Mouse (Mus musculus): ENCODE data around the gene Zkscan2.
A peak's percentile ranks its signal among the peaks of the same experiment; 100 is the strongest.

Gene Zkscan2

GRCm38 (mm10) chr7:123500239-123501219 lies at the start of gene Zkscan2:
Zkscan2 (minus strand) TSS chr7:123500449.
- peak; percentile 5 for DNase-seq (ENCODE audit: low spot score)

- DNase-seq (ENCODE audit: low spot score): no peak
These were observed 28.9 kb upstream of the Zkscan2 start for GRCm38 (mm10) chr7:123529190-123529589.

GRCm38 (mm10) chr7:123525761-123526160 lies 25.5 kb upstream of the Zkscan2 start:
- DNase-seq (ENCODE audit: low spot score): no peak

GRCm38 (mm10) chr7:123524218-123524861 lies 24.1 kb upstream of the Zkscan2 start:
- DNase-seq (ENCODE audit: low spot score): no peak

- no peak for DNase-seq (ENCODE audit: low spot score)
These were observed 7.7 kb upstream of the Zkscan2 start for GRCm38 (mm10) chr7:123507946-123508345.

DNA sequence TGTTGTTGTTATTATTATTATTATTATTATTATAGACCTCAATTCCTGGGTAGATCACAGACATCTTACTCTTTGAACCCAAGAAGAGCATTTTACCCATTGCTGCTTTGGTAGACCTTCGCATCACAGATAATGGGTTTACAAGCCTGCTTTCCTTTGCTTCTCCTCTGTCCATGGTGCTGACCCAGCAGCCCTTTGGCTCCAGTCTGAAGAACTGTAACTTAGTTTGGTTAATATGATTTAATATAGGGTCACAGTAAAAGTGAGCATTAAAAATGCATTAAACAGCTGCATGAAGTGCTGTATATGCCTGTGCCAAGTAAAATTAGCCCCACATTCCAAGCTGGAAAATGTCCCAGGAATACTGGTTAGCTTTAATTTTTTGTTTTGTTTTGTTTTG lies 3.1 kb upstream of the Zkscan2 start:
- no peak for DNase-seq (ENCODE audit: low spot score)

DNA sequence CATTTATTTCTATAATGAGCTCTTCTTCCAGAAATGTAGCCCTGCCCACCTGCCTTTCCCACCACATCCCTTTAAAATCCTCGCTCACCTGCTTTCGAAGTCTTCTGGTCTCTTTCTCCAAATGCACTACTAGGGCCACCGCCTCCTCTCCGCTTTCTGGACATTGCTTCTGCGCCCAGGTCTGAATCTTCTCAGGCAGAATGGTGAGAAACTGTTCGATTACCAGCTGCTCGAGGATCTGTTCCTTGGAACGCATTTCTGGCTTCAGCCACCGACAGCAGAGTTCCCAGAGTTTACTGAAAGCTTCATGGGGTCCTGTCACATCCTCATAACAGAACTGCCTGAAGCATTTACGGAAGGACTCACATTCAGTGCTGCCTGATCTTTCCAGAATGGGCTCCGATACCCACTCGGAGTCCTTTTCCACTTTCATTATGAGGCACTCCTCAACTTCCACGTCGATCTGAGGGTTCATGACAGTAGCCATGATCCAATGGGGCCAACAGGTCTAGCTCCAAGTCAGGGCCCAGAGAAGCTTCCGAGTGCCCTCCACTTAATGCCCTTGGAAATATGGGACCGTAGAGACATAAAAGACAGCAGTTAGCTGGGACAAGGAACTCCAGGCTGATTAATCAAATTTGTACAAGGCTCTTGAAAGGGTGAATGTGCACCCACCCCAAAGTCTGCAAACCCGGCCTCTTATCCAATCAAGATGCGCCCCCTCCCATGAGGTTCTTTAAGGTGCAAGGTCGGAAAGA lies 589 bp downstream of the Zkscan2 start:
- DNase-seq (ENCODE audit: low spot score): no peak

GRCm38 (mm10) chr7:123487703-123488102 lies 12.5 kb downstream of the Zkscan2 start:
- no peak for DNase-seq (ENCODE audit: low spot score)

- DNase-seq (ENCODE audit: low spot score): no peak
These were observed 32.3 kb downstream of the Zkscan2 start for GRCm38 (mm10) chr7:123467961-123468360.

DNA sequence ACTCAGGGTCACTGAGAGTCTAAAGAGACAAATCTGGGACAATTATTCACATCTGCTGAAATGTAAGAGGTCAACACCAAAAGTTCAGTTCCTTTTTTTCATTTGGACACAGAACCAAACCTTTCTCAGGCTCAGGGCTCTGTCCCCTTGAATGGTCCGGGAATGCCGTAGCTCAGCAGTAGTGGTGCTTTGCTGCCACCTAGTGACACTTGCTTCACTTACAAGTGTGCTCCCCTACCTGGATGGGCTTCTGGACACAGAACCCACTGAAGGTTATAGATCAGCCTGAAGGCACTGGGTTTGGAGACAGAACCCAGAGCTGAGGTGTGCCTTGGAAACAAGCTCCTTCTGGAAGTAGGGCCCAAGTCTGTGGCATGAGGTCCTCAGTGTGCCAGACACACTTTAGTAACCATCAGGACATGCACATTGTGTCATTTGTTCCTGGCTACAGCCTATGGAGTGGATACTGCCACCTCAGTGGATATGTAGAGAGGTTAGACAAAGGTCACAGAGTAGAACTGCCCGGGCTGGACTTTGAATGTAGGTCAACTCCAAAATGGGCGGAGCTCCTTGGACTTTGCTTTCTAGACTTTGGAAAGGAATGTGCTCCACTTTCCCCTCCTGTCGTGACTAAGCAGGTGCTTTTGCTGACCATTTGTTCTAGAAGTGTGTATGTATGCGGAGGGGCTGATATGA lies 34.4 kb downstream of the Zkscan2 start:
- DNase-seq (ENCODE audit: low spot score): no peak

DNA sequence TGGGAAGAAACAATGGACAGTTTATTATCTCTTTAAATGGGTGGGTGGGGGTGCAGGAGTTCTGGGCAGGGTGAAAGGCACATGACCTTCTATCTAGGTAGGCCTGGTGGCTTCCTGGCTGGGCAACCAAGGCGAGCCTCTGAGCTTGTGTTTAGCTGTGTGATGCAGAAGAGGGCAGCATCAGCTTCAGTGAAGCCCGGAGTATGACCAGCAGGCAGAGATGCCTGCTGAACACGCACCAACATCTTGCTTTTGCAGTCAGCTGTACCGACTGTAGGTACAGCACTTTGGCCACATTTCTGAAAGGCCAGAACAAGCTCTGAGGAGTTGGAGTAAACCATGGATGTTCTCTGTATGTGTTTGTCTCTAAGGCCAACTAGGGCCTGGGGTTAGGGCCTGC lies 36.7 kb downstream of the Zkscan2 start:
- no peak for DNase-seq (ENCODE audit: low spot score)

DNA sequence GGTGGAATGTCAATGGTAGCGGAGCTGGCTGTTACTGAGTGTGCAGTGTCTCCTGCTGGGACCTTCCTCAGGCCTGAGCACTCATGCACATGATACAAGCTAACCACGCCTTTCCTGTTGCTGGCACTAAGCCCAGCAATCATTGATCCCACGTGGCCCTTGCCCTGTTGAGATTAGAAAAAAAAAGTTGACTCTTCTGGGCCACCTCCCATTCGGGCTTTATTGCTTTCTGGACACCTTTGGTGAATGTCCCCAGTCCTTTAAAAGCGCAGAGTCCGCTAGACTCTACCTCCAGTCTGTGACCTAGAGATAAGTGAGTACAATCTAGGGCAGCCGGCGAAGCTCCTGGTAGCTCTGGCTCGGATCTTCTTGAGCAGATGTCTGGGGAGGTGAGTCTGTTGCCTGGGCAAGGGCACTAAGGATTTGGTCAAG lies 38.2 kb downstream of the Zkscan2 start, which contains the start of gene Aqp8:
TSS of gene Aqp8 (plus strand) at position 222 of the 432 bp plus-strand sequence.
- DNase-seq (ENCODE audit: low spot score): no peak

DNA sequence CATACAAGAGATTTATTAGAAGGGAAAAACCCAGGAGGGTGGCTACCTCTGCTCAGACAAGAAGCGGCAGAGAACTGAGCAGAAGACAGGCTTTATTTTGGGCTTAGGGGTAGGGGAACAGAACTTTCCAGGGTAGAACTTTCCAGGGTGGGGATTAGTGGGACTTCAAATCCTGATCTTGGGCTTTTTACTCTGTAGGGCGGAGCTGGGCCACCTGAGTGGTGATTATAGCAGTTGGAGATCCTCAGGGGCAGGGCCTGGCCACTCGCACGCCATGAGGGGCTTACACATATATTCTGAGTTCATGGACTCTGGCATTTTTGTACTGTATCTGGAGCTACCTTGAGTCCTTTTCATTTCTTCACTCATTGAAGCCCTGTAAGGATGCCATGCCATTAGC lies 38.9 kb downstream of the Zkscan2 start:
- no peak for DNase-seq (ENCODE audit: low spot score)

DNA sequence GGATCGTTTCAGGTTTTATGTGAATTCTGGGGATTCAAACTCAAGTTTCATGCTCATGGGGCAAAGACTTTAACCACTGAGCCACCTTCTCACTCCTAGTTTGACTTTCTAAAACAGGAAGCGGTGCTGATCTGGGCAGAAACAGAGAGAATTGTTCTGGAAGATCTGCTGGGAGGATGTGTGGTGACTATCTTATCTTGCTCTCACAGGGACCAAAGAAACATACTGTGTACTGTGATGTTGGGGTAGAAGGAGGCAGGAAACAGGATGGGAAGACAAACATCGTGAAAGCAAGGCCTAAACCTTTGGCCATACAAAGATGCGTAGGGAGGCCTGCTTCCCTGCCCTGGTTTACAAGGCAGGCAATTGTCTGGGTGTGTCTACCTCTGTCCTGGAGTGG lies 41.0 kb downstream of the Zkscan2 start:
- DNase-seq (ENCODE audit: low spot score): no peak

GRCm38 (mm10) chr7:123458309-123458708 lies 41.9 kb downstream of the Zkscan2 start:
- no peak for DNase-seq (ENCODE audit: low spot score)

- DNase-seq (ENCODE audit: low spot score): no peak
These were observed 45.2 kb downstream of the Zkscan2 start for GRCm38 (mm10) chr7:123455088-123455487.

GRCm38 (mm10) chr7:123453066-123453465 lies 47.2 kb downstream of the Zkscan2 start:
- no peak for DNase-seq (ENCODE audit: low spot score)

- no peak for DNase-seq (ENCODE audit: low spot score)
These were observed 47.7 kb downstream of the Zkscan2 start for GRCm38 (mm10) chr7:123452551-123452950.

- no peak for DNase-seq (ENCODE audit: low spot score)
These were observed 49.7 kb downstream of the Zkscan2 start for GRCm38 (mm10) chr7:123450515-123450914.

- DNase-seq (ENCODE audit: low spot score): no peak
These were observed 50.6 kb downstream of the Zkscan2 start for GRCm38 (mm10) chr7:123449676-123450075.

DNA sequence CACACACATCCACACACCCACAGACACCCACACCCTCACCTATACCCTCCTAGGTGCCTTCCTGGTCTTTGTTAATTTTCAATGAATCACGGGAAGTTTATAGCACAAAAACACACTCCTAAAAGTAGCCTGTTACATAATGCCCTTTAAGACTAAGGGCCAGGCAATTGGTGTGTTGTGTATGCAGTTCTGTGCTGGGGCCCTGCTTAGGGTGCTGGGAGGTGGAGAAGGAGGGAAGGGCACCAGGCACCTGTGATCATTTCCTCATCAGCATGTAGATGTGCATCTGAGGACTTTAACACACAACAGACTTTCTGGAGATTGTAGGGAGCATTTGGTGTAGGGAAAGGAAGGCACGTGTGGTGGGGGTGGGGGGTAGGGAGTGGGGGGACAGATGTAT lies 51.5 kb downstream of the Zkscan2 start:
- no peak for DNase-seq (ENCODE audit: low spot score)

- DNase-seq (ENCODE audit: low spot score): no peak
These were observed 58.2 kb downstream of the Zkscan2 start for GRCm38 (mm10) chr7:123442079-123442478.
